Mouse (Mus musculus) heart, postnatal 10 days (tissue): ENCODE measurements around the gene Gm8247. TPM values are rescaled to one million over a fixed set of nuclear protein-coding genes. Genes with fewer than 3 reads are reported as not detected.
"Not testable (repeated sequence)": the region's sequence is repeated elsewhere in the genome, so short reads cannot be mapped to it uniquely, and the experiment has no call there.

Experiments
- DNase-seq, 2 experiments: peaks; one replicate each; pipeline ENCODE4 v3.0.0; 2021
- intact Hi-C: fragments of 180-260 bp; cut with DNase I; formaldehyde crosslinking; loops from one replicate; pipeline ENCODE4 v1.15.1; 2025
- total RNA-seq, 2 experiments: library from RNA; stranded (reverse); gene quantifications; 2 replicates each; pipeline ENCODE4 v1.2.3; 2021

Gm8247 gene
- not detected for total RNA-seq

GRCm38 (mm10) chr14:44582853-44583252 is at the start of gene Gm8247:
Gene Gm8247 (plus strand): TSS chr14:44583153.
- DNase-seq, intact Hi-C loops: not testable (repeated sequence)

DNA sequence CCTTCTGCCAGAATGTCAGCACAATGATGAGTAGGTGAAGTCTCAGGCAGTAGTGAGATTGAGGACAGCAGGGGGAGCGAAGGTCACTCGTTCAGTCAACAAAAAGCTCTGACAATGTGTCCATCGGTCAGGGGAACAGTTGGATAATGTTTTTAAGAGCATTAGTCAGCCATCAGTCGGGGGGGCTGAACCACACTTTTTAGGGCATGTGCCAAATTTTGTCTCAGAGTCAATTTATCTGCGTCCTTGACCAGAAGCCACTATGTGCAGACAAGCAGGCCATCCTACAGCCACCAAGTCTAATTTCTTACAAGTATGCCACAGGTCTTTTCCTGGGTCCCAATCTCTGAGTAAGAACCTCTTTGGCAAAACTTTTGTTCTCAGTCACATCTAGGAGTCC is 35.0 kb upstream of the Gm8247 start:
- intact Hi-C loops, DNase-seq: not testable (repeated sequence)

- intact Hi-C loops, DNase-seq: not testable (repeated sequence)
These were observed 8.8 kb downstream of the Gm8247 start for GRCm38 (mm10) chr14:44591765-44592164.

- DNase-seq, intact Hi-C loops: not testable (repeated sequence)
These were observed 44.8 kb downstream of the Gm8247 start, which contains the start of gene Gm5624 for GRCm38 (mm10) chr14:44627737-44628136. Gene Gm5624 (minus strand): TSS chr14:44627938.

Other genes with a start within 250 kb of the Gm8247 start
- gene Gm5930, start 244.6 kb upstream of the Gm8247 start, total RNA-seq = not detected
- gene Gm8229, start 217.8 kb upstream of the Gm8247 start, total RNA-seq = not detected
- gene Gm3371, start 172.5 kb upstream of the Gm8247 start, total RNA-seq = not detected
- gene Gm8232, start 149.5 kb upstream of the Gm8247 start, total RNA-seq = not detected
- not detected for gene BC061237, start 90.7 kb upstream of the Gm8247 start, total RNA-seq
- gene Gm17093, start 64.9 kb upstream of the Gm8247 start, total RNA-seq = not detected
- gene Gm5624, start 44.8 kb downstream of the Gm8247 start, total RNA-seq = not detected
- not detected for gene Gm8257, start 123.3 kb downstream of the Gm8247 start, total RNA-seq
- gene Gm8267, start 167.2 kb downstream of the Gm8247 start, total RNA-seq = not detected